Mouse (Mus musculus) forebrain, postnatal 0 days (tissue): ENCODE data around the gene Lyzl6. TPM values are rescaled to one million over a fixed set of nuclear protein-coding genes. Genes with fewer than 3 reads are reported as not detected.

Experiments
- ATAC-seq: fragments of 200-750 bp; cut with Nextera tagmentation; 2 replicates; pipeline ENCODE4 v1.8.0; 2017; ENCODE audit warnings: mild to moderate bottlenecking, moderate library complexity
- DNase-seq: peaks from one replicate; pipeline ENCODE4 v3.0.0-alpha.2; 2015
- H3K27ac ChIP-seq: fragments of 300-500 bp; sonication (generic); 2 replicates; pipeline ENCODE4 v1.5.1; 2014; ENCODE audit warnings: low read depth, mild to moderate bottlenecking, antibody characterized with exemption, low read length, moderate library complexity, mixed read lengths
- H3K27me3 ChIP-seq: fragments of 300-500 bp; sonication (generic); 2 replicates; pipeline ENCODE4 v1.6.1; 2014; ENCODE audit warnings: mild to moderate bottlenecking, low read length, mixed read lengths; ENCODE audit not compliant: insufficient read depth
- H3K36me3 ChIP-seq: fragments of 300-500 bp; sonication (generic); 2 replicates; pipeline ENCODE4 v1.6.1; 2014; ENCODE audit warnings: mild to moderate bottlenecking, moderate library complexity; ENCODE audit not compliant: insufficient read depth
- H3K4me1 ChIP-seq: fragments of 300-500 bp; sonication (generic); 2 replicates; pipeline ENCODE4 v1.6.1; 2014; ENCODE audit warnings: antibody characterized with exemption; ENCODE audit not compliant: insufficient read depth
- H3K4me2 ChIP-seq: fragments of 300-500 bp; sonication (generic); 2 replicates; pipeline ENCODE4 v1.6.1; 2014; ENCODE audit warnings: low read depth, mild to moderate bottlenecking, moderate library complexity
- H3K4me3 ChIP-seq: fragments of 300-500 bp; sonication (generic); 2 replicates; pipeline ENCODE4 v1.5.1; 2014; ENCODE audit warnings: low read depth, low read length, mixed read lengths
- H3K9ac ChIP-seq: fragments of 300-500 bp; sonication (generic); 2 replicates; pipeline ENCODE4 v1.6.1; 2014; ENCODE audit warnings: mild to moderate bottlenecking
- H3K9me3 ChIP-seq: fragments of 300-500 bp; sonication (generic); 2 replicates; pipeline ENCODE4 v1.6.1; 2016; ENCODE audit warnings: low read length
- CTCF ChIP-seq: sonication (generic); IDR thresholded peaks from 2 replicates; pipeline ENCODE4 v1.5.1; 2016; ENCODE audit warnings: antibody characterized with exemption, control low read depth, low read depth
- WGBS: fragments of 180-500 bp; shearing (Covaris S2); extraction: QIAGEN DNeasy Blood & Tissue Kit; methylation state at CpG from one replicate; pipeline ENCODE4 v1.1.7; 2014; 5-methylcytosine and 5-hydroxymethylcytosine counted together
- polyA plus RNA-seq: library from polyadenylated mRNA; unstranded; fragments of >200 nt; fragmentation: Nextera tagmentation; extraction: Ambion mirVana; gene quantifications from 2 replicates; pipeline ENCODE4 v1.2.1, GENCODE M21; 2015
- total RNA-seq: library from RNA; depleted of rRNA; stranded (reverse); fragments of >200 nt; gene quantifications from 2 replicates; pipeline ENCODE4 v1.2.3, GENCODE M21; 2014

The Lyzl6 gene
- total and polyA plus RNA-seq, 2 experiments from 2014 or later, result not detected

DNA sequence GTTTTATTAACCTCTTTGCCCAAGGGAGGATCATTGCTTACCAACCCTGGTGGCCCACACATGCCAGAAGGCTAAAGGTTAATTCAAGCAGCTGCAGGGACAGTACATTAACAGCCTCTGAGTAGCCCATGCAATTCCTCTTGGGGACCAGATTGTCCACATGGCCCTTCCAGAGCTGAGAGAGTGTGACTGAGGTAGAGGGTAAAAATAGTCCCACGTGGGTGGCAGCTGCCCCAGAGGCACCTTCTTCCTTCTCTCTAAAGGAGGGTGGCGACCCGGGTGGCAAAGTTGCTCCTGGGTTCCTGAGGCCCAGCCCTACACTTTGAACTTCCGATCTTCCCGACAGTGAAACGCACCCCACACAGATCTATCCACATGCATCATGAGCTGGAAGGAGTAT lies 7.6 kb upstream of the Lyzl6 start:
- Histone ChIP-seq H3K4me2 (no peak overlapping the region), H3K9me3 (no peaks in the 10 kb centered on the region), H3K9ac (no peak overlapping the region), H3K4me1 (0 out of 2 replicates have a peak, but pooled peaks cover 11% of the 10 kb centered on the region), H3K4me3 (no peak overlapping the region), H3K27ac (no peak overlapping the region), H3K36me3 (no peaks in the 10 kb centered on the region), H3K27me3 (peaks cover 41% of the 10 kb centered on the region)
- no peak for ATAC-seq
- TF ChIP-seq CTCF, result no peak
- WGBS, result 82% methylated on average over 6 of the region's 6 CpGs
- DNase-seq, result no peak

DNA sequence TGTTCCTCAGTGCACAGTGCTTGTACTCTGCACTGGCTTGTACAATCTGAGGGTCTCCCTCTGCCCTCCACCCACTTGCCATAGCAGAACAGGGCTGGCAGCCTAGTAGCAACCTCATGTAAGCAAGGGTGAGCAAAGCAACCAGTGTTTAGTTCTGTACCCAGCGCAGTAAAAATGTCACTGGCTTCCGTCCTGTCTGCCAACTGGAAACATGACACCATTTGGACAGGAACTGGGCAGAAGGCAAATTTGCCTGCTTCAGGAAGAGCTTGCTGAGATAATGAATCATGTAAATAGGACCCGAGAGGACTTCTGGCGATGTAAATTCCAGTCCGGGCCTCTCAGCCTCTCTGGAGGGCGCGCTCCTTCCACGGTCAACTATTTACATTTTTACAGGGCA lies 7.0 kb upstream of the Lyzl6 start:
- Histone ChIP-seq H3K9ac (no peak overlapping the region), H3K4me3 (no peak overlapping the region), H3K36me3 (no peaks in the 10 kb centered on the region), H3K4me2 (no peak overlapping the region), H3K9me3 (no peaks in the 10 kb centered on the region), H3K4me1 (0 out of 2 replicates have a peak, but pooled peaks cover 11% of the 10 kb centered on the region), H3K27ac (no peak overlapping the region), H3K27me3 (peaks cover 35% of the 10 kb centered on the region)
- ATAC-seq (no peak), DNase-seq (no peak)
- WGBS, result 82% methylated on average over 8 of the region's 8 CpGs
- no peak for TF ChIP-seq CTCF

DNA sequence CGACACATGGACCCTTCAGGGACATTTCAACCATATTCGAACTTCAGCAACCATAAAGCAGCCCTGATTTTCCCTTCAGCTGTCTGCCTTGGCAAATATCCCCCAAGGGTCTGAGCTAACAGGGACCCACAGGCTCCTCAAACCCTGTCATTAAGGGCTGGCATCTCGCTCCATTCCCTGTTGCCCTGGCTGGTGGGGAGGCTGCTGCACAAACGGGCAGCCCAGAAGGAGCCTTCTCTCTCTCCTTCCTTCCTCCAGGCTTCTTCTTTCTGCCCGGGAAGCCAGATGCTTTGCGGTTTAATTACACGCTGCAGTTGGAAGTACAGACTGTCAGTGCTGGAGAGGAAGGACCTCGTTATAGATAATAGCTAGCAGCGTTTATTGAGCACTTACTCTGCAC lies 4.5 kb upstream of the Lyzl6 start:
- DNase-seq (no peak), ATAC-seq (no peak)
- H3K4me3 ChIP-seq, result no peak overlapping the region
- H3K9me3 ChIP-seq, result no peaks in the 10 kb centered on the region
- H3K27me3 ChIP-seq, result peaks cover 22% of the 10 kb centered on the region
- no peaks in the 10 kb centered on the region for H3K36me3 ChIP-seq
- H3K4me1 ChIP-seq, result no peaks in the 10 kb centered on the region
- no peak overlapping the region for H3K4me2 ChIP-seq
- WGBS, result 53% methylated on average over 9 of the region's 9 CpGs
- H3K27ac ChIP-seq, result no peak overlapping the region
- no peak for TF ChIP-seq CTCF
- no peak overlapping the region for H3K9ac ChIP-seq

DNA sequence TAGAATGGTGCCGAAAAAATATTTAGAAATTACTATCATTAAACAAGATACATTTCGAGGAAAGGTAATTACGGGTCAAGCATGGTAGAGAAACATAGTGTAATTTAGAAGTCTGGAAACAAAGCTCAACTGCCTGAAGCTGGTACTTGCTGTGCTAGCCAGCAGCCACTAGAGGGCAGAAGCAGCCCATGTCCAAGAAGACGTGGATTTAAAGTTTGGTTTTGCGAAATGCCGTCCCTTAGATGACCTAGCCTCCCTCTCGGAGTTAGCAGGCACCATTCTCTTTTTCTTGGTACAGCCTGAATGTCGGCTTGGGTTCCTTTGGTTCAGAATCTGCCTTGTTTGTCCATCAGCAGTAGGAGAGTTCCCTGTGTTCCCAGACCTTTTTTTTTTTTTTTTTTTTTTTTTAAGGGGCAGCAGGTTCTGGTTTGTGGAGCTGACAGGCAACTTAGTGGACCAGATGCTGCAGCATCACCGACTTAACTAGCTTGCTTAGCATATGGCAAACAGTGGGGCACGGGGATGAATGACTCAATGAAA lies 787 bp upstream of the Lyzl6 start:
- H3K4me2 ChIP-seq, result no peak overlapping the region
- no peaks in the 10 kb centered on the region for H3K36me3 ChIP-seq
- 4% methylated on average over 10 of the region's 10 CpGs for WGBS
- H3K9me3 ChIP-seq, result no peaks in the 10 kb centered on the region
- no peak overlapping the region for H3K9ac ChIP-seq
- H3K4me1 ChIP-seq, result no peaks in the 10 kb centered on the region
- TF ChIP-seq CTCF, result peak; percentile 97
- H3K27ac ChIP-seq, result no peak overlapping the region
- ATAC-seq (no peak), DNase-seq (peak; percentile 84)
- peaks cover 8% of the 10 kb centered on the region for H3K27me3 ChIP-seq
- no peak overlapping the region for H3K4me3 ChIP-seq

DNA sequence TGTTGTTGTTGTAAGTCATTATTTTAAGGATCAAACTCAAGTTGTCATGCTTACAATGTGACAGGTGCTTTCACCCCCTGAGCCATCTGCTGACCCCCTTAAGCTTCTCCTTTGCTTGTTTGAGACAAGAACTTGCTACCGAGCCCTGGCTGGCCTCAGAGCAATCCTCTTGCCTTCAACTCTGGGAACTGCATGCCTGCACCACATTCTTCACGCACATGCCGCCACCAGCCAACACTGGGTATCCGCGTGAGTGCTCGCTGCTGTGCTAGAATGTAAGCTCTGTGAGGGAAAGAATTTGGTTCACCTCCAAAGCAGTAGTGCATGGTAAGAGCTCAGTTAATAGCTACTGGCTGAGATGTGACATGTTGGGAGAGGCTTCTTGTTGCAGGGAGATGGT lies 2.4 kb downstream of the Lyzl6 start:
- 74% methylated on average over 6 of the region's 6 CpGs for WGBS
- Histone ChIP-seq H3K4me1 (no peaks in the 10 kb centered on the region), H3K36me3 (no peaks in the 10 kb centered on the region), H3K9ac (no peak overlapping the region), H3K27me3 (peaks cover 8% of the 10 kb centered on the region), H3K4me2 (no peak overlapping the region), H3K9me3 (no peaks in the 10 kb centered on the region), H3K4me3 (no peak overlapping the region), H3K27ac (no peak overlapping the region)
- no peak for TF ChIP-seq CTCF
- DNase-seq (no peak), ATAC-seq (no peak)

DNA sequence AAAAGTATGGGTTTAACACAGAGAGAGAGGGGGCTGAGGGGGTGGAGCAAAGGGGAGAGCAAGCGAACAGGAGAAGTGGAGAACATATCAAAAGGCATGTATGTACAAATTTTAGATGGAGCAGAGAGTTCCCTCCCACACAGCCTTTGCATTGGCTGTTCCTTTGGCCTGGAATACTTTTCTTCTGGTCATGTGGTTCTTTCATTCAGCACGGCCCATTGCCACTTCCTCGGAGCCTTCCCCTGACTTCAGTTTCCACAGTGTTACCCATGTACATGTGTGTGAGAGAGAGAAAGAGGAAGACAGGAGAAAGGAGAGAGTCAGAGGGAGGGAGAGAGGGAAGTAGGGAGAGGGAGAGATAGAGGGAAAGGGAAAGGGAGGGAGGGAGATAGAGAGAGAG lies 3.2 kb downstream of the Lyzl6 start:
- Histone ChIP-seq H3K4me2 (no peak overlapping the region), H3K4me3 (no peak overlapping the region), H3K27ac (no peak overlapping the region), H3K4me1 (no peaks in the 10 kb centered on the region), H3K9ac (no peak overlapping the region), H3K36me3 (no peaks in the 10 kb centered on the region), H3K27me3 (peaks cover 8% of the 10 kb centered on the region), H3K9me3 (no peaks in the 10 kb centered on the region)
- DNase-seq (no peak), ATAC-seq (no peak)
- 71% methylated on average over 3 of the region's 3 CpGs for WGBS
- no peak for TF ChIP-seq CTCF

DNA sequence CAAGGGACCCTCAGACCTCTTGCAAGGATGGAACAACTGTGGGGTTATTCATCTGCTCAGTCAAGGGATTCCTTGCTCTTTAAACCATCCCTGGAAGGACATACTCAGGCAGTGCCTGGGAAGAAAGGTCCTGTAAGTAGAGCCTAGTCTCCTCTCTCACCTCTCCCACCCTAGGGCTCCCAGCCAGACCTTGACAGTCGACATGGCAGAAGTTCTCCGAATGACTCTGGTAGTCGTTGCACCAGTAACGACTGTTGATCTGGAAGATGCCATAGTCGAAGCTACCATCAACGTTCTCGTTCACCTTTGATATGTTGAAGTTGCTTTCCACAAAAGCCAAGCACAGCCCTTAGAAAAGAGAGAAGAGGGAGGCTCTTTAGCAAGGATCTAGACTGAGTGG lies 3.9 kb downstream of the Lyzl6 start:
- TF ChIP-seq CTCF, result no peak
- 90% methylated on average over 7 of the region's 7 CpGs for WGBS
- H3K9me3 ChIP-seq, result no peaks in the 10 kb centered on the region

DNA sequence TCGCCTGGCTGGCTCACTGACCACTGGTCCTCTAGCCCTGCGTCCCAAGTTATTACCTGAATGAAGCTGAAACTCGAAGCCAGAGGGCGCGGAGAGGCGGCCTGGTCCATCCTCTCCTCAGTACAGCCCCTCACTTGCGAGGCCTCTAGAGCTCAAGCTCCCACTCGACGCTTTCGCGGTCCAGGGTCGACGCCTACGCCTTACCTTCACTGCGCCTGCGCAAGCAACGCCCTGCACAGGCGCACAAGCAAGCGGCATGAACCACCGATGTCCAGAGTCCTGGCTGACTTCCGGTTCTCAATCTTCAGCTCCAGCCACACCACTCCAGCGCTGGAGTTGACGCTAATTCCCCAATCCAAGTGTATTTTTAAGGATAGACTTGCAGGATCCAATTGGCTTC lies 11.2 kb downstream of the Lyzl6 start:
- no peak overlapping the region for H3K9ac ChIP-seq
- H3K9me3 ChIP-seq, result no peaks in the 10 kb centered on the region
- H3K4me2 ChIP-seq, result no peak overlapping the region
- DNase-seq (no peak), ATAC-seq (no peak)
- H3K4me3 ChIP-seq, result no peak overlapping the region
- H3K27ac ChIP-seq, result no peak overlapping the region
- 85% methylated on average over 23 of the region's 23 CpGs for WGBS
- no peaks in the 10 kb centered on the region for H3K36me3 ChIP-seq
- no peaks in the 10 kb centered on the region for H3K4me1 ChIP-seq
- no peaks in the 10 kb centered on the region for H3K27me3 ChIP-seq
- no peak for TF ChIP-seq CTCF

More for the DNA sequence above, 3.9 kb downstream of the Lyzl6 start:
- ATAC-seq (no peak), DNase-seq (no peak)
- Histone ChIP-seq H3K4me1 (no peaks in the 10 kb centered on the region), H3K27me3 (peaks cover 3% of the 10 kb centered on the region; the same call in 1 of the 2 replicates), H3K9ac (no peak overlapping the region), H3K27ac (no peak overlapping the region), H3K4me3 (no peak overlapping the region), H3K36me3 (no peaks in the 10 kb centered on the region), H3K4me2 (no peak overlapping the region)
